Comparison of ENCODE assay signal across 31 mouse cellular contexts in genomic region chrX:9473768-9474167, GRCm38 (mm10). TPM values are rescaled to one million over a fixed set of nuclear protein-coding genes. Genes with fewer than 3 reads are reported as not detected.
DNase-seq lines count a peak whose midpoint lies in the region; ATAC-seq lines count a peak whose summit lies in the region.
"Had no signal": no experiment of that assay in that cellular context is flagged by ENCODE, and none has a peak within 500 bp of the region (broad histone marks: within the 10 kb centered on the region; RNA-seq: fewer than 3 reads in every experiment).

No protein-coding gene starts in this region.

- no peak overlapping the region for H3K4me2 ChIP-seq in forebrain, embryonic 13.5 days
- H3K4me2 ChIP-seq: embryonic facial prominence, embryonic 13.5 days; forebrain, embryonic 12.5 days; heart, embryonic 12.5 days; heart, embryonic 15.5 days; hindbrain, embryonic 14.5 days had no signal

- peak; percentile 33; the same call in 1 of the 2 replicates for ATAC-seq in neutrophil, adult 5-6 weeks (ENCODE audit: extremely low read depth, insufficient number of reproducible peaks, low FRiP score, poor library complexity, severe bottlenecking)
- ATAC-seq in forebrain, embryonic 13.5 days = no peak
- ATAC-seq: forebrain, embryonic 16.5 days; hindbrain, postnatal 0 days; inflammation-experienced regulatory T-cells, adult 6 months; Patski had no signal

- no peaks in the 10 kb centered on the region for H3K4me1 ChIP-seq in forebrain, embryonic 13.5 days
- H3K4me1 ChIP-seq: embryonic facial prominence, embryonic 10.5 days; embryonic facial prominence, embryonic 13.5 days; forebrain, embryonic 12.5 days; heart, embryonic 12.5 days; heart, embryonic 15.5 days had no signal

- no peaks in the 10 kb centered on the region for H3K9me3 ChIP-seq in forebrain, embryonic 13.5 days (replicated peaks)
- H3K9me3 ChIP-seq: embryonic facial prominence, embryonic 10.5 days; embryonic facial prominence, embryonic 13.5 days; forebrain, embryonic 12.5 days; G1E; heart, embryonic 12.5 days; heart, embryonic 15.5 days had no signal

- peak; percentile 48 for DNase-seq in A20 (ENCODE audit: low read depth, low spot score)
- peak; percentile 11 to 21 for DNase-seq in B cell, adult 2 months
- DNase-seq in heart, postnatal 14 days = no peak
- DNase-seq in thymus, postnatal 14 days = no peak
- DNase-seq: adrenal gland, postnatal 10 days; cerebellum, adult 11-12 months; cerebellum, adult 8-10 months; cerebellum, postnatal 10 days; cerebellum, postnatal 36 days; embryo, embryonic 11 days; gastrocnemius, postnatal 10 days; gastrocnemius, postnatal 36 days; heart, adult 11 months; heart, postnatal 10 days; heart, postnatal 4 days had no signal

- peaks cover 3% of the 10 kb centered on the region for H3K79me2 ChIP-seq in macrophage (ENCODE audit: inconsistent target)

- no peaks in the 10 kb centered on the region for H3K36me3 ChIP-seq in macrophage (ENCODE audit: inconsistent target)
- no peaks in the 10 kb centered on the region for H3K36me3 ChIP-seq in forebrain, embryonic 13.5 days (ENCODE audit: poor library complexity, severe bottlenecking)
- H3K36me3 ChIP-seq: embryonic facial prominence, embryonic 10.5 days; embryonic facial prominence, embryonic 13.5 days; forebrain, embryonic 12.5 days; G1E; heart, embryonic 12.5 days; heart, embryonic 15.5 days had no signal

- intact Hi-C loops in heart, postnatal 14 days (cut with DNase I) = no loop called here

- 23% methylated on average over 2 of the region's 2 CpGs for WGBS in macrophage (ENCODE audit: missing documents)
- WGBS in forebrain, embryonic 13.5 days = 63% methylated on average over 2 of the region's 2 CpGs

- H3K27ac ChIP-seq in macrophage = peak overlapping the region; percentile 55
- H3K27ac ChIP-seq in forebrain, embryonic 13.5 days = no peak overlapping the region
- H3K27ac ChIP-seq: embryonic facial prominence, embryonic 10.5 days; embryonic facial prominence, embryonic 13.5 days; forebrain, embryonic 12.5 days; heart, embryonic 15.5 days; hindbrain, embryonic 14.5 days; hindbrain, postnatal 0 days had no signal

- H3K4me3 ChIP-seq in macrophage (ENCODE audit: inconsistent target) = no peak overlapping the region
- H3K4me3 ChIP-seq in forebrain, embryonic 13.5 days = no peak overlapping the region
- H3K4me3 ChIP-seq: embryonic facial prominence, embryonic 10.5 days; embryonic facial prominence, embryonic 13.5 days; erythroblast, embryonic 14.5 days; forebrain, embryonic 12.5 days; heart, embryonic 12.5 days; heart, embryonic 15.5 days had no signal

- no peaks in the 10 kb centered on the region for H3K27me3 ChIP-seq in forebrain, embryonic 13.5 days
- H3K27me3 ChIP-seq: CH12.LX; embryonic facial prominence, embryonic 13.5 days; forebrain, embryonic 12.5 days; heart, embryonic 12.5 days; heart, embryonic 15.5 days had no signal

- H3K9ac ChIP-seq in forebrain, embryonic 13.5 days = no peak overlapping the region
- H3K9ac ChIP-seq: embryonic facial prominence, embryonic 13.5 days; forebrain, embryonic 12.5 days; heart, embryonic 12.5 days; heart, embryonic 15.5 days; hindbrain, embryonic 14.5 days had no signal

RNA-seq across cellular contexts. Expression of gene Cybb, which starts 13.8 kb away (rescaled TPM):
- total RNA-seq in macrophage (2018; cell fraction: chromatin; rRNA removed) = 1,000 to 10,000 TPM in 14 of 26 experiments, 100 to 1,000 TPM in 12; 150 to 2,500 (median 1,092) TPM
- 100 to 1,000 TPM; 329 to 971 (median 729) TPM for total RNA-seq in macrophage (2018; cell fraction: cytosol; rRNA removed)
- total RNA-seq in macrophage (2018; cell fraction: nucleus; rRNA removed) = 1,000 to 10,000 TPM in 16 of 26 experiments, 100 to 1,000 TPM in 10; 272 to 1,970 (median 1,234) TPM
- 209 to 458 TPM (median 351 TPM) in 3 replicates for polyA plus RNA-seq in macrophage (2018)
- 161 and 162 TPM in 2 replicates for total RNA-seq in neutrophil, adult 5-6 weeks (2017)
- total RNA-seq in heart, postnatal 14 days (2021) = 1 to 10 TPM; 5.9 to 6.9 TPM
- polyA plus RNA-seq in forebrain, embryonic 13.5 days (2015; fragmentation: Nextera tagmentation; extraction: Ambion mirVana) = 0.27 and 0.63 TPM in 2 replicates
- polyA plus RNA-seq: erythroblast, embryonic 14.5 days; Patski had no signal

Comparison
In these comparisons a context has a peak if more than half of its experiments do, and no peak if none do; other contexts are left out.
1. DNase-seq: peak in A20 (single experiment) and B cell, adult 2 months (2 of 2); none in heart, postnatal 14 days (0 of 2) and thymus, postnatal 14 days (single experiment).
2. RNA of gene Cybb, which starts 13.8 kb away (total RNA-seq): 161 to 162 TPM in neutrophil, adult 5-6 weeks; 5.9 to 6.9 TPM in heart, postnatal 14 days; every median in the first group is over 10 times any median in the second.